Mouse (Mus musculus): ENCODE measurements around the gene Muc2.

GRCm38 (mm10) chr7:141652191-141652590 lies 37.9 kb upstream of the Muc2 start:
- no peak for TF ChIP-seq GATA1 (IDR thresholded peaks at IDR 0.05; ENCODE audit: low read length)
- TF ChIP-seq TAL1 (IDR thresholded peaks at IDR 0.05; ENCODE audit: low read length) = no peak
